Mouse (Mus musculus): ENCODE measurements at regions not wholly inside any gene's neighbourhood (a gene's known extent, or its start where the extent isn't known, plus 50 kb on each side); places are given as distances from the start of the nearest gene placed in this dataset.

DNA sequence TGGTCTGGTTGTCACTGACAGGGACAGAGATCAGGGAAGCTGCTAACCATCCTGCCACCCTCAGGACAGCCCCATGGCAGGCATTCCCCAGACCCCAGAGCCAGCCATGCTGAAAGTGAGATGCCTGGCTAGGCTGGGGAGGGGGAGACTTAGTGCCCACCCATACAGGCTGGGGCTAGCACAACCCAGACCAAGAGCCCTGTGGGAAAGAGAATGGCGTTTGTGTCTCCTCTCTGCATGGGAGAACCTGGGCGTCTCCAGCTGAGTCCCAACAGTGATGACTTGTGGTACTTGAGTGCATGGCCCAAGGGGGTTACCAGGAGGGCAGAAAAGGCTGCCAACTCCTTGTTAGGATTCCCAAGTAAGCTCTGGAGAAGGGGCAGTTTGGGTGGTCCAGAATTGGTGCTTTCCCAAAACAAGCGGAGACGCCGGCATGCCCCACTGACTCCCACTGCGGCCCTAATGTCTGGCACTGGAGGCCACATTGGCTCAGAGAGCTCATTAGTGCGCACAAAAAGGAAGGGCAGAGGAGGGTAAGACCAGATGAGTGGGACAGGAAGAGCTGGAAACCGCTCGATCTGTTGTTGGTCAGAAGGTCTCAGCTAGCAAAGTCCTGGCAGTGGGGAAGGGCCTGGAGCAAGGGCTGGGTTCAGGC lies 332.2 kb upstream of the Npvf start:
- TF ChIP-seq CTCF (IDR thresholded peaks at IDR 0.05; ENCODE audit: control insufficient read depth, insufficient read depth, insufficient replicate concordance, low read depth, low read length) (no peak), POLR2A (IDR thresholded peaks at IDR 0.05; ENCODE audit: control insufficient read depth, low read depth, low read length) (no peak)
